Mouse (Mus musculus): ENCODE results near the gene Nkapd1.

DNA sequence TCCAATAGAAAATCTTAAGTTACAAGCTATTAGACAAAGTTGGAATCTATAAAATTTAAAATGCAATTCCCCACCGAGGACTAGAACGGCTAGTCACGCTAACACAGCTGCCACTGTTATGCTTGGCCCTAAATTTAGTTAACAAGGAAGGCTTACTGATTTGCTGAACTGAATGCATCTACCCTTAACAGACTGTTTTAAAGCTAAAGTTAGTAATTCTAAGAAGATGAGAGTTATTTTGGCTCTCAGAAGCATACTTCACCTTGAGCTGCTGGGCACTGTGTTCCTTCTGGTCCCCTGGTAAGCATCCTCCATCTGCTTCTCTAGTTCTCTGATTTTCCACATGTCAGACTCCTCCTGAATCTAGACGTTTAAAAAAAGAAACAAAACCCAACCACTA, 5.1 kb downstream of the Nkapd1 start:
- TF ChIP-seq CTCF (conservative IDR thresholded peaks at IDR 0.05; ENCODE audit: insufficient read depth, insufficient read length, low read depth, low read length) (no peak), POLR2A (IDR thresholded peaks at IDR 0.05; ENCODE audit: low read depth, low read length) (no peak)

All from kidney, adult 2 months (tissue).